Mouse (Mus musculus) gastrocnemius, adult 2 months (tissue): ENCODE measurements around the gene Nme2. TPM values are rescaled to one million over a fixed set of nuclear protein-coding genes. Genes with fewer than 3 reads are reported as not detected.

Experiments used
- DNase-seq: peaks from one replicate; pipeline ENCODE4 v3.0.0; 2022
- H3K27ac ChIP-seq: fragments of 200-600 bp; 2 replicates; pipeline ENCODE4 v1.8.1; 2022; ENCODE audit warnings: mild to moderate bottlenecking
- H3K4me3 ChIP-seq: fragments of 200-600 bp; 2 replicates; pipeline ENCODE4 v1.8.1; 2022; ENCODE audit warnings: mild to moderate bottlenecking, moderate library complexity
- CTCF ChIP-seq: fragments of 200-600 bp; IDR thresholded peaks from 2 replicates; pipeline ENCODE4 v1.8.1; 2022; ENCODE audit warnings: antibody characterized with exemption, mild to moderate bottlenecking, moderate library complexity
- intact Hi-C: fragments of 180-260 bp; cut with DNase I; formaldehyde crosslinking; loops from one replicate; pipeline ENCODE4 v1.15.1; 2025
- total RNA-seq, 2 experiments: library from RNA; stranded (reverse); gene quantifications; 2 replicates each; pipeline ENCODE4 v1.2.3; 2021

The Nme2 gene
- total RNA-seq, 2 experiments from 2014 or later: 611 to 700 TPM

DNA sequence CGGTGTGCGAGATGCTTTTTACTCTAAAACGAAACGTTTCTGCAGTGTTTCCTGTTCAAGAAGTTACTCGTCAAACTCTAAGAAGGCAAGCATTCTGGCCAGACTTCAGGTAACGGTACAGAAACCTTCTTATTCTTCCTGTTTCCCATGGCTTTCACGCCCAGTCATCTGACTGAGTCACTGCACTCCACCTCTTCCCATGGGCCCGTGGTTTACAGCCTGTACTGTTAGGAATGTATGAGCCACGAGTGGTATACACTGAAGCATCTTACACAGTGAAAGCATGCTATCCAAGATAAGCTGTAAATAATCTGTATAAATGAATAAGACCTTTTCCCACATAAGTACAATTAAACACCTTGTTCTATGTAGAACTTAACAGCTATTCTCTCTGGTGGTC is 47.2 kb downstream of the Nme2 start:
- intact Hi-C loops: no loop called here
- no peak for DNase-seq
- Histone ChIP-seq H3K27ac (no peak overlapping the region), H3K4me3 (no peak overlapping the region)
- TF ChIP-seq CTCF: no peak

- intact Hi-C loops: no loop called here
- no peak for DNase-seq
- H3K27ac ChIP-seq: no peak overlapping the region
- TF ChIP-seq CTCF: no peak
- H3K4me3 ChIP-seq: no peak overlapping the region
These were observed 48.2 kb downstream of the Nme2 start for GRCm38 (mm10) chr11:93907839-93908238.

DNA sequence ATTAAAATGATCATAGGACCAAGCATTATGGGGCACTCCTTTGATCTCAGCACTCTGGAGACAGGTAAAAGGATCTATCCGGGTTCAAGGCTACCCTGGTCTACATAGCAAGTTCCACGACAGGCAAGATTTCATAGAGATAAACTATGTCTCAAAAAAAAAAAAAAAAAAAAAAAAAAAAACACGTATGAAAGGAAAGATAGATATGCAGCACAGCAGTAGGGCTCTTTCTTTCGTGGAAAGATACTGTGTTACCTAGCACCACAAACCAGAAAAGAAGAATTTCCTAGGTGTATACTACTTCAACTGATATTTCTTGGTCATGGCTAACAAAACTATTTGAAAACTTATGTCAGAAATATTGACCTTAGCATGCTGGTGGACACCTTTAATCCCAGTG is 49.2 kb downstream of the Nme2 start:
- DNase-seq: no peak
- H3K4me3 ChIP-seq: no peak overlapping the region
- TF ChIP-seq CTCF: no peak
- intact Hi-C loops: no loop called here
- no peak overlapping the region for H3K27ac ChIP-seq

Other genes starting within 250 kb of the Nme2 start
- gene Utp18, start 70.5 kb downstream of the Nme2 start, total RNA-seq: 1 to 10 TPM; 8.9 to 9.4 TPM
- gene Mbtd1, start 70.4 kb downstream of the Nme2 start, total RNA-seq: 1 to 10 TPM; 8.0 to 9.9 TPM
- 10 to 100 TPM in 1 of 2 experiments, 1 to 10 TPM in 1; 2.8 to 13.0 TPM for gene Gm20390, start 12.0 kb upstream of the Nme2 start, total RNA-seq
- 10 to 100 TPM; 13.0 to 22.7 TPM for gene Nme1, start 12.3 kb upstream of the Nme2 start, total RNA-seq
- 100 to 1,000 TPM; 154 to 161 TPM for gene Spag9, start 39.8 kb upstream of the Nme2 start, total RNA-seq